Mouse (Mus musculus) retina, postnatal 1 day (tissue): Measurements from ENCODE around the gene Zfp385c.

ENCODE experiments used
- DNase-seq: peaks from one replicate; pipeline ENCODE4 v3.0.0-alpha.2; 2012

Zfp385c gene

GRCm38 (mm10) chr11:100716649-100717048 lies 24.4 kb upstream of the Zfp385c start:
- DNase-seq, result no peak

- DNase-seq, result peak; percentile 4
These were observed 22.7 kb upstream of the Zfp385c start for GRCm38 (mm10) chr11:100714948-100715347.

- peak; percentile 74 for DNase-seq
These were observed 22.3 kb upstream of the Zfp385c start for GRCm38 (mm10) chr11:100714534-100714915.

DNA sequence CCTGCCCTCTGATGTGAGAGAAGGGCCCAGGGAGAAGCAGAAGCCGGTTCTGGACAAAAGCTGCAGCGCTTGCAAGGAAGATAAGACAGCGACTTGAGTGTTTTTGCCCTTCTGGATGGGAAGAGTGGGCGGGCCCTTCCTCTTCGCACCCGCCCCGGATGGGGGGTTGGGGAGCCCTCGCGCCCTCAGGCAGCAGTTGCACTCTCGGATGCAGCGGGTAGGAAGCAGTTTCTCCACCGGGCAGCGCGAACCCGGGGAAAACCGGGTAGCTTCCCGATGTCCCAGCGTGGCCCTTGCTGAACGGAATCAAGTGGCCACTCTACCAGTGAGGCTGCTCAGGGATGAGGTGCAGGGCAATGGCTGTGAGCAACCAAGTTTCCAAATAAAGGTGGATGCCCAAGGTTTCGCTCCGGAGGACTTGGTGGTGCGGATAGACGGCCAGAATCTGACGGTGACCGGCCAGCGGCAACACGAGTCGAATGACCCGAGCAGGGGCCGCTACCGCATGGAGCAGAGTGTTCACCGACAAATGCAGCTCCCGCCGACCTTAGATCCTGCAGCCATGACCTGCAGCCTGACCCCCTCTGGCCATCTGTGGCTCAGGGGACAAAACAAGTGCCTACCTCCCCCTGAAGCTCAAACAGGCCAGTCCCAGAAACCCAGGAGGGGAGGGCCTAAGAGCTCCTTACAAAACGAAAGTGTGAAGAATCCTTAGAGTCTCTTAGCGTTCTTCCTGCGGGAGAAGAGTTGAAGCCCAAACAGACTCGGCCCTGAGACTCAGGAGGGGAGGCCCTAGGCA lies 21.7 kb upstream of the Zfp385c start, which contains the start of gene Hspb9:
Gene Hspb9 (plus strand): TSS at position 116 of the 799 bp plus-strand sequence.
- DNase-seq, result peak; percentile 61

- no peak for DNase-seq
These were observed 20.9 kb upstream of the Zfp385c start for GRCm38 (mm10) chr11:100713174-100713573.

DNA sequence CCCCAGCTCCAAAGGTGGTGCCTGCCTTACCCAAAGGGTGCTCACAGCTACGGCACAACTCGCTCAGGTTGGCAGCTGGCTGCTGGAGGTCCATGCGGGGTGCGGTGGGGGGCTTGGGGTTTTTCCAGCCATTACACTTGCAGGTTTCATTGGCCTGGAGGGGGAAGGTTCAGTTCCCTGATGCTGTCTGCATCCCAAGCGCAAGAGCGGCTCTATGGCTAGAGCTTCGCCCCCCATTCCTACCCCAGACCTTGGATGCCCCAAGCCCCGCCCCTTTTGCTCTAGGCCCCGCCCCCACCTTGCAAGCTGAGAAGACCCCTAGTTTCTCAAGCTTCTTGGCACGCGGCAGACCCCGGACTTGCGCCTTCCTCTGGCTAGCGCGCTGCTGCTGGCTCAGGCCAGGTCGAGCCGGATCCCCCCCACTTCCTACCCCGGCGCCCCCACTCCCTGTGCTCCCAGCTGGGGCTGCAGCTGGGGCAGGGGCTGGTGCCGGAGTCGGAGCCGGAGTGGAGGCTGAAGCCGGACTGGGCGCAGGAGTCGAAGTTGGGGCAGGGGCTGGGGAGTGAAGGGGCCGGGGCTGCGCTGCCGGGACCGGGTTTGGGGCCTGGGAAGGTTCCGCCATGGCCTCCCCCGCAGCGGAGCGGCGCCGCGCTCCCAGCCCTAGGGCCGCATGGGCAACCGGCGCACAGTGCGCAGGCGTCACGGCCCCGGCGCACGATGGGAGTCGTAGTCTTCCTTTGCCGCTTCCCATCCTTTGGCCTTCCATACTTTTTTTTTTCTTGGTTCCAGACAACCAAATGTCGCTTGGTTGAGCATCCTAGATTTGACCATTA lies 19.7 kb upstream of the Zfp385c start, which contains the start of gene Kat2a:
Gene Kat2a (minus strand): TSS at position 683 of the 833 bp plus-strand sequence.
- peak; percentile 88 for DNase-seq

GRCm38 (mm10) chr11:100710977-100711376 lies 18.7 kb upstream of the Zfp385c start:
- DNase-seq, result no peak

DNA sequence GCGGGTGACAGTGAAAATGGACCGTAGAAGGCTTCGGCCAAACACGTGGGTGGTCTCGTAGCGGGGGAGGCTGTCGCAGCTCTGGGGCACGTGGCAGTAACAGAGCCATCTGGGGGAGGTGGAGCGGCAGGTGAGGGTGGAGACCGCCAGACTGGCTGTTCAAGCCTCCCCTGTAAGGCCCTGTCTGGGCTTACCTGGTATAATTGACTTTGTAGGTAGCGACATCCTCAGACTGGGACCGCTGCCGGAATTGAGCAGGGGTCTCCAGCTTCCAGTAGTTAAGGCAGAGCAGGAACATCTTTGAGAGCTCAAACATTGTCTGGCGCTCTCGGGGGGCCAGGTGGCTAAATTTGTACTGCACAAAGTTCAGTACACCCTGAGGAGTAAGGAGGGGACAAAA lies 18.3 kb upstream of the Zfp385c start:
- no peak for DNase-seq

DNA sequence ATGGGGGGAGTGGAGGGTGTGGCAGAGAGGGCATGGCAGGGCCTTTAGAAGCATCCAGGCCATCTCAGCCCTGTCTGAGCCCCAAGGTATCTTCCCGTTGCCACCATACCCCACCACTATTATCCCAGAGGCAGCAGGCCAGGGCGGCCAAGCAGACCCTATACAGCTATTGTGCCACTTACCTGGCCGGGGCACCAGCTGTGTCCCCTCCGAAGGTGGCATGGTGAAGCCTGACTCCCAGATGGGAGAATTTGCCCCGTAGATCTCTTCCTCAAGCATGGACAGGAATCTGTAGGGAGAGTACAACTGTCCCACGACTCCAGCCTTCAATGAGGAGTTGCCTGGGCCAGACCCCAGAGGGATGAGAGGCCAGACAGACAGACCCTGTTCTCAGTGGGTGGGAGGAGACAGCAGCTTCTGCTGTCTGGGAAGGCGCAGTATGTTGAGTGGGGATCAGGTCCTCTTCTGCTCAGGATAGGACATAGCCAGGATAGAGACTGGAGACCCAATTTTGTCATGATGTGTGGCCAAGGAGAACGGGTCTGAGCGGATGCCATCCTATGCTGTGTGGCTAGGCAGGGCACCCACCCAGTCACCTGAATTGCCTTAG lies 17.1 kb upstream of the Zfp385c start:
- no peak for DNase-seq

DNA sequence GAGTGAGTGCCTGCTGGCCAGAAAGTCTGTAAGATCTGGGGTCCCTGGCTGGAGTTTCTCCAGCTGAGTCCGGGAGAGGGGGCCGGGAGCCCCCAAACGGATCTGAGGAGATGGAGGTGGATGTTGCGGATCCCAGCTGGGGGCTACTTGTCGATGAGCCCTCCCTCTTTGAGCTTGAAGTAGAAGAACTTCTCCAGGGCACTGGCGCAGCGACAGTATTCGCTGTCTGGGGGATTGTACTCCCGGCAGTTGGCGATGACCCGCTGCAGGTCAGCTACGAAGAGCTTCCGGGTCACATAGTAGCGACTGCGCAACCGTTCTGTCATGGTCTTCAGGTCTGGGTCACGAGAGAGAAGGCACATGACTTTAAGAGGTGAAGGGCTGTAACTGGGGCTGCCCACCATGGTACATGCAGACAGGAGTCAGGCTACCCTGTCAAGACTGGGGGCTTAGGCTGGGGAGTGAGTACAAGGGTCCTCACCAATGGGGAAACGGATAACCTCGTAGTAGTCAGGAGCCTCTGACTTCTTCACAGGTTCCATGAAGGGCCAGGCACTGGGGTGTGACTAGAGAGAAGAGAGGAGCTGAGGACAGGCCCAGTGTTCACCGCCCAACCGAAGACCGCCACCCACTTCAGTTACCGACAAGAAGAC lies 13.0 kb upstream of the Zfp385c start:
- no peak for DNase-seq

DNA sequence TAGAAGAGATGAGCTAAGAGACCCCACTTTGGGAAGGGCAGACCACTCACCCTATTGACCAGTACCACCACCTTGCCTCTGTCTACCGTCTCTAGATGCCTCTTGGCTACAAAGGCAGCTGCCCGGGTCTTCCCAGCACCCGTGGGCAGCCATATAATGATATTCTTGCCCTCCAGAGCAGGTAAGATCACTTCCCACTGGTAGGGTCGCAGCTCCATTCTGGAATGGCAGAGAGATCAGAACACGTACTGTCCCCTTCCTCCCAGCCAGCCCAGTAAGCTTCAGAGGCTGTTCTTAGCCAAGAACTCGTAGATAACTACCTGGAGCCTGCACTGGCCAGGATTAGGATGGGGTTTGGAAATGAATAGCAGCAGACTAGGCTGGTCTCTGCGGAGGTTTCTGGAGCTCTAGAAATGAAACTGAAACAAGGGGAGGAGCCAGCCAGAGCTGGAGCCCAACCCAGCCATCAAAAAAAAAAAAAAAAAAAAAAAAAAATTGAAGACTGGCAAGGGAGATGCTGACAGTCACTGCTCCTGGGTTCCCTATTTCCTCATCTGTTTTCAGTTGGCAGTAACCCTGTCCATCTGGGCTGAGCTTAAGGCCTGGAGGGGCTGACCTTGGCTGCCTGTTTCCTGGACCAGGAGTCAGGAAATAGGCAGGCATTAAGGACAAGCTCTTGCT lies 11.7 kb upstream of the Zfp385c start, which contains the start of gene Dhx58:
Gene Dhx58 (minus strand): TSS at position 421 of the 681 bp plus-strand sequence.
- DNase-seq, result no peak

GRCm38 (mm10) chr11:100703366-100703765 lies 11.1 kb upstream of the Zfp385c start:
- no peak for DNase-seq

DNA sequence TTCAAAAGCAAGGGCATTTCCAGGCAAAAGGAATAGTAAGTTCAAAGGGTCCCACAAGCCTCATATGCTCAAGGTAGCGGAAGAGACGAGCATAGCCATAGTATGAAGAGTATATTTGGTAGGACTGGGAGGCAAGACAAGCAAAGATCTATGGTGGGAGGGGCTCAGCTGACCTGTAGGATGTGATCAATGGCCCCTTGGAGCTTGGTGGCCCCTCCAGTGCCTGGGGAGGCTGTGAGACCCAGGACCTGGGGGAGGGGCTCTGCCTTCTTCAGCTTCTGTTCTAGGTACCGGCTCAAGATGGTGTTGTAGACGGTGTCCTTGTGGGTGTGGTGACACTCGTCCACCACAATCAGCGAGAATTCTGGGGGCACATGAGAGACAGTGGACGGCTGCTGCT lies 10.7 kb upstream of the Zfp385c start:
- DNase-seq, result no peak

DNA sequence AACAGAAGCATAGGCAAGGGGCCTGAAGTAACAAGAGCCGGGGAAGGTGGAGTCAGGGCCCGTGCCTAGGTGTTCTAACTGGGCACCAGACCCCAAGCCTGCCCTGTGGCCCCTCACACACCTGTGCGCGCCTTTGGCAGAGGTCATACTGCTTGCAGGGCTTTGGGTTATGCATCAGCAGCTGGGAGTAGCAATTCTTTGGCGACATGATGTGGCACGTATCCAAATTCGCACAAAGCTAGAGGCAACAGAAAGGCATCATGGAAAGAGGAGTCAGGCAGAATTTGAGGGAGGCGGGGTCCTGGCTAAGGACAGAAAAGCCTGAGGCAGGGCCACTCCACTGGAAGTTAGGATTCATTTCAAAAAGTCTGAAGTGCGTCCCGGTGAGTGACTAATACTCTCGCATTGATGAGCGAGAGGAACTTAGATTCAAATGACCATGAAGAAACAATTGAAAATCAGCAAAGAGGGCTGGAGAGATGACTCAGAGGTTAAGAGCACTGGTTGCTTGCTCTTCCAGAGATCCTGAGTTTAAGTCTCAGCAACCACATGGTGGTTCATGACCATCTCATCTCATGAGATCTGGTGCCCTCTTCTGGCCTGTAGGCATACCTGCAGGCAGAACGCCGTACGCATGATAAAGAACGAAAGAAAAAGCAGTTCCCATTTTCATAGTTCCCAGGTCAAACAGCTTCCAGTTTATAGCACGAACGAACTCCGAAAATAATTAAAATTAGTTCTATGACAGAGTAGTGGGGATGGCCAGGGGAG lies 10.0 kb upstream of the Zfp385c start:
- DNase-seq, result peak; percentile 84

DNA sequence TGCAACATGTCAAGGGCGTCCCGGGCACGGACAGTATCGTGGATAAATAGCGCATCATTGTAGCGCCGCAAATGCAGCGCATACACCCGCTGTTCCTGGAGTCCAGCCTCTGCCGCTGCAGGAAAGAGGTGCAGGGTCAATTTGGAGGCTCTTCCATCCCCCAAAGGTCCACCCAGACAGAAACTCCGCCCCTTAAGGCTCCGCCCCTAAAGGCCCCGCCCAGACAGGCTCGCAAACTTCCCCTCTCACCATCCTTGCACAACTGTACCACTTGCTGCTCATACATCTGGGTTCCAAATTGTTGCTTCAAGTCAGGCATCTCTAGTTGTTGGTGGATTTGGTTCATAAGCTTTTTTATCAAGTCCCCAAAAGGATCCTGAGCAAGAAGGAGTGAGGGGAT lies 9.0 kb upstream of the Zfp385c start:
- DNase-seq, result peak; percentile 64

DNA sequence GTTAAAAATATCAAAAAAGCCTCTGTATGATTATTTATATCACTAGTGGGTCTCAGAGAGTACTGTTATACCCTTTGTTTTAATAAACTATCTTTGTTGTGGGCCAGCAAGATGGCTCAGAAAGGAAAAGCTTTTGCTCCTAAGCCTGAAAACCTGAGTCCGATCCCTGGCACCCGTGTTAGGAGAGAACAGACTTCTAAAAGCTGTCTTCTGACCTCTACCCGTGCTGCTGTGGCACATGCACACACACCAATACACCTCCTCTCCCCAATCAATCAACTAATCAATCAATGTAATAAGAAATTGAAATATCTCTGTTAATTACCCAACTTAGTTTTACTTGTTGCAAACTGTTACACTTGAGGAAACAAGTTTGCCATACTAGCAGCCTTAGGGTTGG lies 8.5 kb upstream of the Zfp385c start:
- no peak for DNase-seq

GRCm38 (mm10) chr11:100697921-100698320 lies 5.7 kb upstream of the Zfp385c start:
- no peak for DNase-seq

DNA sequence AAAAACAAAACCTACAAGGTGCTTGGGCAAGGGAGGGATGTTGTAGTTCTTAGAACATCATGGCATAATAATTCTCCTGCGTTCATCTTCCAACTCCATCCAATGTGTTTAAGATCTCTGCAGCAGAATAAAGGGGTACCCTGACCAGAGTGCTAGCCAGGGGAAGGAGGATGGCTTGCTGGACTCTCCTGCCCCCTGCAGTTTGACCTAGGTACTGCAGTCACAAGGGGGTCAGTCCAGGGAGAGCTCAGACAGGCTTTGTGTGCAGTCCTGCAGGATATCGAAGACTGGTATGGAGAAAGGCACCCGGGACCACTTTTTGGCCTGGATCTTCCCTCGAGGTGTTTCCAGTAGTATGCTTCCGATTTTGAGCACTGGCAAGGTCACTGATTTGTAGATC lies 2.7 kb upstream of the Zfp385c start:
- peak; percentile 86 for DNase-seq

DNA sequence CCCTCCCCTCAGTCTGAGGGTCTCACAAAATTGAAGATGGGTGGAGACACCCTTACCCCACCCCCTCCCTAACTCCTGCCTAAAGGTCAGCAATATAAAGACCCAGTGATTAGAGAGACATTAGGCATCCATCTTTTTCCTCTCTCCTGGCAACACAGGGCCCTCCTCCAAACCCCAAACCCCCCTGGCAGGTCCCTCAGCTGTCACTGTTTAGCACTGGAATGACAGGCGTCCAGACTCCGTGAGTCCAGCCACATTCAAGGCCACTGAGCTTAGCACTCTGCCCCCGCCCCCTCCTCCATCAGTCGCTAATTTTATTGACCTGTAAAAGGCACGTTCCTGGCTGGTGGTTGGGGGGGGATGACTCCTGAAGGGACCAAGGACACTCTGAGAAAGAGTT lies 899 bp upstream of the Zfp385c start:
- peak; percentile 35 for DNase-seq

GRCm38 (mm10) chr11:100690389-100690788 lies 1.9 kb downstream of the Zfp385c start:
- DNase-seq, result no peak

DNA sequence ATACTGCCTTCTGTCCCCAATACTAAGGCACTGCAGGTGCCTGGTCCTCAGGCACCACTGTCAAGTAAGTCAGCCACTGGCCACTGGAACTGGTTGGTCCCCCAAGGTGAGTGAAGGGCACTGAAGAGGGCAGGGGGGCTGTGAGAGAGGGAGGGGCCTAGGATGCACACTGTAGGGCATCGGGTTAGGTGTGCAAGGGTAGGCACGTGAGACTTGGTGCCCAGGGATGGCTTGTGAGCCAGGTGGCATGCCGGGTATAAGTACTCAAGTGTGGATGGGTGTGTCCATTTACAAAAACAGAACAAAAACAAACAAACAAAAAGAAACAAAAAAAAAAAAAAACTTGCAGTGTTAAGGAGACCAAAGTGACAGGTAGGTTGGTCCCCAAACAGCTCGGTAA lies 3.8 kb downstream of the Zfp385c start:
- DNase-seq, result no peak
